9 mouse cellular contexts compared by ENCODE assay signal in the genomic region with DNA sequence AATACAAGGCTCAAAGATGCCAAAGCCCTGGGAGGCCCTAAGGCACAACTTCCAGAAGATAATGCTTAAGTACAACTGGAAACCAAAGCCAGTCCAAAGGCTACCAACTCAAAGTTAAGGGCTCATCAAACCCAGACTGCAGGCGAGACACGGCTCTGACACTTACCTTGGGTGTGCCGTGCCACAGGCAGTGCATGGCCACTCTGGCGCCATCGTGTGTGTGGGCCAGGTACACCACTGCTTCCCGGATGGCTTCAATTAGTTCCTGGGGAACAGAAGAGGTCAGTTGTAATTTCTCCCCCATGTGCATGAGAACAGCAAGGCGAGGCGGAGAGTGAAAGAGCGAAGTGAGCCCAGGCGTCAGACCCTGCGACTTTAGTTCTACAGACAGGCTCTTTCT. TPM values are rescaled to one million over a fixed set of nuclear protein-coding genes. Genes with fewer than 3 reads are reported as not detected.
DNase-seq lines count a peak whose midpoint lies in the region; ATAC-seq and TF ChIP-seq lines count a peak whose summit lies in the region.
"Had no signal": no experiment of that assay in that cellular context is flagged by ENCODE, and none has a peak within 500 bp of the region (broad histone marks: within the 10 kb centered on the region; RNA-seq: fewer than 3 reads in every experiment).

No protein-coding gene starts in this region.

- 63% methylated on average over 11 of the region's 11 CpGs for WGBS in bone marrow, adult 2 months
- 52% methylated on average over 11 of the region's 11 CpGs for WGBS in forebrain, embryonic 15.5 days
- 68% methylated on average over 11 of the region's 11 CpGs for WGBS in kidney, embryonic 16.5 days

- TF ChIP-seq CTCF in bone marrow, adult 2 months (IDR thresholded peaks at IDR 0.05; ENCODE audit: control insufficient read depth, insufficient read depth, low read length) = peak; percentile 58

- H3K9me3 ChIP-seq in forebrain, embryonic 15.5 days = no peaks in the 10 kb centered on the region
- H3K9me3 ChIP-seq in kidney, embryonic 16.5 days (ENCODE audit: low read length) = no peaks in the 10 kb centered on the region
- H3K9me3 ChIP-seq: liver, embryonic 15.5 days had no signal

- H3K4me1 ChIP-seq in bone marrow, adult 2 months (ENCODE audit: control insufficient read depth, insufficient read depth, low read length) = no peaks in the 10 kb centered on the region; the same call in 1 of the 2 replicates
- H3K4me1 ChIP-seq in forebrain, embryonic 15.5 days = no peaks in the 10 kb centered on the region
- no peaks in the 10 kb centered on the region for H3K4me1 ChIP-seq in kidney, embryonic 16.5 days (ENCODE audit: insufficient read depth, low read length)
- H3K4me1 ChIP-seq: liver, embryonic 15.5 days had no signal

- TF ChIP-seq POLR2A in bone marrow, adult 2 months (IDR thresholded peaks at IDR 0.05; ENCODE audit: borderline replicate concordance, control insufficient read depth, low read depth, low read length) = no peak

- H3K27ac ChIP-seq in bone marrow, adult 2 months (ENCODE audit: control insufficient read depth, insufficient read depth, low read depth, low read length, poor library complexity) = no peak overlapping the region
- no peak overlapping the region for H3K27ac ChIP-seq in forebrain, embryonic 15.5 days (replicated peaks)
- H3K27ac ChIP-seq in kidney, embryonic 16.5 days (ENCODE audit: low read length) = no peak overlapping the region
- H3K27ac ChIP-seq: liver, embryonic 15.5 days had no signal

- peak; percentile 55; the same call in 1 of the 2 replicates for ATAC-seq in forebrain, embryonic 15.5 days (replicated peaks)
- peak; percentile 59; the same call in 1 of the 2 replicates for ATAC-seq in kidney, embryonic 16.5 days (ENCODE audit: low FRiP score, low TSS enrichment)

- DNase-seq in urinary bladder, adult 18-20 months (ENCODE audit: low spot score in 2 of 2) = peak; percentile 29 to 58
- no peak for DNase-seq in urinary bladder, postnatal 10 days (ENCODE audit: low spot score)
- DNase-seq in lung, postnatal 4 days = peak; percentile 41 to 60
- DNase-seq in skeletal muscle tissue, adult 2 months (ENCODE audit: low read depth, low spot score) = peak; percentile 29
- DNase-seq in spleen, postnatal 14 days (ENCODE audit: low spot score in 2 of 2) = no peak

- no peak overlapping the region for H3K4me3 ChIP-seq in bone marrow, adult 2 months (replicated peaks; ENCODE audit: control insufficient read depth, low read depth, low read length)
- H3K4me3 ChIP-seq in forebrain, embryonic 15.5 days = no peak overlapping the region
- no peak overlapping the region for H3K4me3 ChIP-seq in kidney, embryonic 16.5 days (ENCODE audit: low read length)
- H3K4me3 ChIP-seq: liver, embryonic 15.5 days had no signal

- H3K9ac ChIP-seq in forebrain, embryonic 15.5 days (replicated peaks) = no peak overlapping the region
- no peak overlapping the region for H3K9ac ChIP-seq in kidney, embryonic 16.5 days (replicated peaks; ENCODE audit: low read length)
- H3K9ac ChIP-seq: liver, embryonic 15.5 days had no signal

- peaks cover 75% of the 10 kb centered on the region for H3K36me3 ChIP-seq in forebrain, embryonic 15.5 days
- peaks cover 57% of the 10 kb centered on the region for H3K36me3 ChIP-seq in kidney, embryonic 16.5 days (ENCODE audit: insufficient read depth, low read length)

- no peaks in the 10 kb centered on the region for H3K27me3 ChIP-seq in forebrain, embryonic 15.5 days
- H3K27me3 ChIP-seq in kidney, embryonic 16.5 days (ENCODE audit: insufficient read depth, low read length) = no peaks in the 10 kb centered on the region
- H3K27me3 ChIP-seq: liver, embryonic 15.5 days had no signal

- H3K4me2 ChIP-seq in forebrain, embryonic 15.5 days (replicated peaks) = no peak overlapping the region
- H3K4me2 ChIP-seq in kidney, embryonic 16.5 days (replicated peaks; ENCODE audit: low read depth, low read length) = no peak overlapping the region
- H3K4me2 ChIP-seq: liver, embryonic 15.5 days had no signal

RNA-seq across cellular contexts. Expression of gene Pum3, which starts 13.1 kb away (rescaled TPM):
- 52.4 and 72.4 TPM in 2 replicates for polyA plus RNA-seq in bone marrow, adult 2 months (2011; ENCODE audit: insufficient read depth, insufficient read length, low replicate concordance, missing spikeins)
- polyA plus RNA-seq in forebrain, embryonic 15.5 days (2015; fragmentation: Nextera tagmentation; extraction: Ambion mirVana) = 65.7 and 76.5 TPM in 2 replicates
- polyA plus RNA-seq in kidney, embryonic 16.5 days (2015; fragmentation: Nextera tagmentation; extraction: Ambion mirVana) = 77.2 and 79.5 TPM in 2 replicates

Comparison
In these comparisons a context has a peak if more than half of its experiments do, and no peak if none do; other contexts are left out.
1. DNase-seq: peak in urinary bladder, adult 18-20 months (2 of 2), lung, postnatal 4 days (2 of 2) and skeletal muscle tissue, adult 2 months (single experiment); none in urinary bladder, postnatal 10 days (single experiment) and spleen, postnatal 14 days (0 of 2).